Mouse (Mus musculus) embryonic fibroblast, embryonic 13.5 days (primary cell): ENCODE measurements around the gene Spen.

Experiments used
- CTCF ChIP-seq: IDR thresholded peaks from 2 replicates; pipeline ENCODE4 v1.5.1; 2011; ENCODE audit warnings: mild to moderate bottlenecking, control low read depth, low read length, moderate library complexity, borderline replicate concordance; ENCODE audit not compliant: insufficient read depth
- POLR2A ChIP-seq: IDR thresholded peaks from 2 replicates; pipeline ENCODE4 v1.6.1; 2011; ENCODE audit warnings: low read depth, mild to moderate bottlenecking, control low read depth, low read length, moderate library complexity

DNA sequence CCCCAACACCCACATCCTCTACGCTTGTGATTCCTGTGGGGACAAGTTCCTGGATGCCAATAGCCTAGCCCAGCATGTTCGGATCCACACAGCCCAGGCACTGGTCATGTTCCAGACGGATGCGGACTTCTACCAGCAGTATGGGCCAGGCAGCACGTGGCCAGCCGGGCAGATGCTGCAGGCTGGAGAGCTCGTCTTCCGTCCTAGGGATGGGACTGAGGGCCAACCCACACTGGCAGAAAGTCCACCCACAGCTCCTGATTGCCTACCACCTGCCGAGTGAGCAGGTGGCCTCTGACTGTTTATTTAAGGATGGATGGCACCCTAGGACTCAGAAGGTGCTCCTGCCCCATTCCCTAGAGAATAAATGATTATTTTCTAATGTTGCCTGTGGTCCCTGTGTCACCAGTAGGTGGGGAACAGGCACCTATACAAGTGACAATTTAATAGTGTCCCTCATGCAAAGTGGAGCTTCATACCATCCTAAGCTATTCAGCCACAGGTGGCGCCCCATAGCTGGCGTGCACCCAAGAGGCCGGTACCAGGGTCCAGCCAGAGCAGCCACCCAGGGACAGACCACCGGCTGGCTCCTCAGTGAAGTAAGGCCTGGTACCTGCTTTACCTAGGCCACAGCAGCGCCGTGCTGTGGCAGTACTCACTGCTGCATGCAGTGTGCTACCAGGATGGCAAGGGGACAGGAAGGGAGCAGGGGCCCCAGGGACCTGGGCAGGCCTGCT is 71.4 kb downstream of the Spen start:
- no peak for TF ChIP-seq POLR2A
- TF ChIP-seq CTCF, result peak; percentile 29; the same call in 1 of the 2 replicates
